Mouse (Mus musculus) hindbrain, embryonic 14.5 days (tissue): Measurements from ENCODE around the gene Ms4a10. TPM values are rescaled to one million over a fixed set of nuclear protein-coding genes. Genes with fewer than 3 reads are reported as not detected.

Experiments used
- ATAC-seq: fragments of 200-750 bp; cut with Nextera tagmentation; 2 replicates; pipeline ENCODE4 v1.8.0; 2017; ENCODE audit warnings: moderate number of reproducible peaks, mild to moderate bottlenecking, moderate TSS enrichment, moderate library complexity; ENCODE audit not compliant: low FRiP score
- DNase-seq: peaks from one replicate; pipeline ENCODE4 v3.0.0-alpha.2; 2015; ENCODE audit warnings: low spot score
- H3K27ac ChIP-seq: fragments of 300-500 bp; sonication (generic); 2 replicates; pipeline ENCODE4 v1.5.1; 2014; ENCODE audit warnings: mild to moderate bottlenecking, moderate library complexity
- H3K27me3 ChIP-seq: fragments of 300-500 bp; sonication (generic); 2 replicates; pipeline ENCODE4 v1.6.1; 2014; ENCODE audit warnings: mild to moderate bottlenecking, low read length, mixed read lengths; ENCODE audit not compliant: control insufficient read depth, insufficient read depth
- H3K36me3 ChIP-seq: fragments of 300-500 bp; sonication (generic); replicated peaks from 2 replicates; pipeline ENCODE4 v1.6.1; 2014; ENCODE audit not compliant: control insufficient read depth, insufficient read depth
- H3K4me1 ChIP-seq: fragments of 300-500 bp; sonication (generic); replicated peaks from 2 replicates; pipeline ENCODE4 v1.6.1; 2014; ENCODE audit warnings: antibody characterized with exemption, low read length, mixed read lengths; ENCODE audit not compliant: control insufficient read depth, insufficient read depth
- H3K4me2 ChIP-seq: fragments of 300-500 bp; sonication (generic); replicated peaks from 2 replicates; pipeline ENCODE4 v1.6.1; 2014; ENCODE audit warnings: mild to moderate bottlenecking, moderate library complexity
- H3K4me3 ChIP-seq: fragments of 300-500 bp; sonication (generic); replicated peaks from 2 replicates; pipeline ENCODE4 v1.5.1; 2014; ENCODE audit warnings: mild to moderate bottlenecking, low read length
- H3K9ac ChIP-seq: fragments of 300-500 bp; sonication (generic); 2 replicates; pipeline ENCODE4 v1.6.1; 2014
- H3K9me3 ChIP-seq: fragments of 300-500 bp; sonication (generic); 2 replicates; pipeline ENCODE4 v1.6.1; 2016; ENCODE audit warnings: low read length; ENCODE audit not compliant: control insufficient read depth
- WGBS: fragments of 180-500 bp; shearing (Covaris S2); extraction: QIAGEN DNeasy Blood & Tissue Kit; methylation state at CpG from one replicate; pipeline ENCODE4 v1.1.7; 2014; 5-methylcytosine and 5-hydroxymethylcytosine counted together
- polyA plus RNA-seq: library from polyadenylated mRNA; unstranded; fragments of >200 nt; fragmentation: Nextera tagmentation; extraction: Ambion mirVana; gene quantifications from 2 replicates; pipeline ENCODE4 v1.2.1, GENCODE M21; 2014

Ms4a10 gene
- polyA plus RNA-seq, 1 experiment from 2014 or later, result not detected

DNA sequence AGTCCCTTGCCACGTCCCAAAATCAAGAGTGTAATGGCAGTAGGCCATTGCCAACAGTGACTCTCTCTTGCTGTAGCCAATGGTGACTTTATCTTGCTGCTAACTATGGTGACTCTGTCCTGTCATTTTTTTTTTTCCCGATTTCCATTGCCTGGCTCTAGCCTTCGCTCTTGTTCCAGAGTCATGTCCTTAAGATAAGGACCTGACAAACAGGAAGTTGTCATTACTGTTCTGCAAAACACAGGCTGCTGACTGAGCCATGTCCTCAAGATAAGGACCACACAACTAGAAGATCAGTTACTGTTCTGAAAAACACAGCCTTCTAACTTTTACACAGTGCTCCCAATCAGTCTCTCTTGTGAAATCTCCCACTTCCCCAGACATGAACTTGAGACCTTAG is 4.0 kb downstream of the Ms4a10 start:
- H3K4me2 ChIP-seq, result no peak overlapping the region
- no peaks in the 10 kb centered on the region for H3K4me1 ChIP-seq
- no peak for DNase-seq
- H3K27ac ChIP-seq, result no peak overlapping the region
- WGBS, result 84% methylated on average over 3 of the region's 3 CpGs
- ATAC-seq, result no peak
- no peaks in the 10 kb centered on the region for H3K9me3 ChIP-seq
- no peaks in the 10 kb centered on the region for H3K27me3 ChIP-seq
- no peak overlapping the region for H3K9ac ChIP-seq
- H3K36me3 ChIP-seq, result no peaks in the 10 kb centered on the region
- H3K4me3 ChIP-seq, result no peak overlapping the region

GRCm38 (mm10) chr19:10968578-10968977 is 5.9 kb downstream of the Ms4a10 start:
- no peaks in the 10 kb centered on the region for H3K9me3 ChIP-seq
- no peak overlapping the region for H3K27ac ChIP-seq
- no peak for ATAC-seq
- WGBS, result 92% methylated on average over 7 of the region's 7 CpGs
- H3K4me3 ChIP-seq, result no peak overlapping the region
- no peak for DNase-seq
- no peaks in the 10 kb centered on the region for H3K4me1 ChIP-seq
- H3K4me2 ChIP-seq, result no peak overlapping the region
- H3K36me3 ChIP-seq, result no peaks in the 10 kb centered on the region
- H3K9ac ChIP-seq, result no peak overlapping the region
- H3K27me3 ChIP-seq, result no peaks in the 10 kb centered on the region

- Histone ChIP-seq H3K27ac (no peak overlapping the region), H3K9ac (no peak overlapping the region), H3K4me2 (no peak overlapping the region), H3K9me3 (no peaks in the 10 kb centered on the region), H3K4me1 (no peaks in the 10 kb centered on the region), H3K27me3 (no peaks in the 10 kb centered on the region), H3K36me3 (no peaks in the 10 kb centered on the region), H3K4me3 (no peak overlapping the region)
- WGBS, result 91% methylated on average over 7 of the region's 7 CpGs
- no peak for DNase-seq
- ATAC-seq, result no peak
Measured at GRCm38 (mm10) chr19:10965721-10966120, 8.7 kb downstream of the Ms4a10 start.

- ATAC-seq, result peak; percentile 9; the same call in 1 of the 2 replicates
- Histone ChIP-seq H3K27me3 (no peaks in the 10 kb centered on the region), H3K9ac (peak overlapping the region; percentile 26; the same call in 1 of the 2 replicates), H3K36me3 (no peaks in the 10 kb centered on the region), H3K4me2 (peak overlapping the region; percentile 28), H3K4me3 (no peak overlapping the region), H3K27ac (no peak overlapping the region), H3K4me1 (0 out of 2 replicates have a peak, but pooled peaks cover 2% of the 10 kb centered on the region), H3K9me3 (no peaks in the 10 kb centered on the region)
- WGBS, result 36% methylated on average over 12 of the region's 12 CpGs
- DNase-seq, result no peak
Measured at GRCm38 (mm10) chr19:10959978-10960346, 14.5 kb downstream of the Ms4a10 start.

GRCm38 (mm10) chr19:10959085-10959977 is 15.1 kb downstream of the Ms4a10 start:
- no peak overlapping the region for H3K4me3 ChIP-seq
- peak overlapping the region; percentile 26; the same call in 1 of the 2 replicates for H3K9ac ChIP-seq
- no peaks in the 10 kb centered on the region for H3K9me3 ChIP-seq
- 0 out of 2 replicates have a peak, but pooled peaks cover 2% of the 10 kb centered on the region for H3K4me1 ChIP-seq
- peak; percentile 79; the same call in 1 of the 2 replicates for ATAC-seq
- no peaks in the 10 kb centered on the region for H3K36me3 ChIP-seq
- no peaks in the 10 kb centered on the region for H3K27me3 ChIP-seq
- H3K27ac ChIP-seq, result no peak overlapping the region
- DNase-seq, result peak; percentile 90
- H3K4me2 ChIP-seq, result peak overlapping the region; percentile 28
- 35% methylated on average over 11 of the region's 11 CpGs for WGBS

DNA sequence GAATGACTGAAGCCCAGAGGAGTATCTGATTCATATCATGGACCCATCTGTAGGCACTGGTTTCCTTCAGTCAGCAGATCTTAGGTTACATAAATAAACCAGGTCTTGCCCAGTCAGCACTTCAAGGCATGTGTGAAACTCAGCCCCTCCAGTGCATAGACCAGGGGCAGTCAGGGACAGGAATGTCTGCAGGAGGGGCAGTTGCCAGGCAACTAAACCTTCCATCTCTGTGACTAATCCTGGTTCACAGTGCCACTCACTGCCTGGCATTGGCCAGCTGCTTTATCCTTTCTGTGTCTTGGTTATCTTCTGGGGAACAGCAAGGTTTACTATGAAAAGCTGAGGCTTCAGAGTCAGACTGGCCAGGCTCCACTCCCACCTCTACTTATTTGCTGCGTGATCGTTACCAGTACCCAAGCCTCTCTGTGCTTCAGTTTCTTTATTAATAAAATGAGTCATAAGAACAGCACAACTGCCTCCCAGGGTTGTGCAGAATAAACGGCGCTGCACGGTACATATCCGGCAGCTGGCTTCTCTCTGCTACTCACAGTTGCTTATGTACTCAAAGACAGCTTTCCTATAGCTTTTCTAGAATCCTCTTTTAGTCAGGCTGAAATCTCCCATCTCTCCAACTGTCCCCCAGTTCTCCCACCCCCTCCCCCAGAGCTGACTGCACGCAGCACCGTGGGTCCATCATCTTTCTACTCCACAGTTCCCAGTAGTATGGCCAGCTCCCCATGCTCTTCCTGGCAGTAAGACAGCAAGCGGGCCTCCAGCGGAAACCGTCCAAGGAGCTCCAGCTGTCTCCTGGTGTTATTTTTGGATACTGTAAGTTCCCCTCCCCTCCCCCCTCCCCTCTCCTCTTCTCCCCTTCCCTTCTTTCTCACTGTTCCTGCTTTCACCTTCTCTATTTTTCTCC is 22.2 kb downstream of the Ms4a10 start:
- Histone ChIP-seq H3K27me3 (no peaks in the 10 kb centered on the region), H3K9me3 (no peaks in the 10 kb centered on the region), H3K4me1 (peaks cover 19% of the 10 kb centered on the region), H3K4me3 (no peak overlapping the region), H3K9ac (no peak overlapping the region), H3K4me2 (no peak overlapping the region), H3K27ac (peak overlapping the region; percentile 51; the same call in 1 of the 2 replicates), H3K36me3 (no peaks in the 10 kb centered on the region)
- 64% methylated on average over 11 of the region's 11 CpGs for WGBS
- no peak for DNase-seq
- no peak for ATAC-seq

DNA sequence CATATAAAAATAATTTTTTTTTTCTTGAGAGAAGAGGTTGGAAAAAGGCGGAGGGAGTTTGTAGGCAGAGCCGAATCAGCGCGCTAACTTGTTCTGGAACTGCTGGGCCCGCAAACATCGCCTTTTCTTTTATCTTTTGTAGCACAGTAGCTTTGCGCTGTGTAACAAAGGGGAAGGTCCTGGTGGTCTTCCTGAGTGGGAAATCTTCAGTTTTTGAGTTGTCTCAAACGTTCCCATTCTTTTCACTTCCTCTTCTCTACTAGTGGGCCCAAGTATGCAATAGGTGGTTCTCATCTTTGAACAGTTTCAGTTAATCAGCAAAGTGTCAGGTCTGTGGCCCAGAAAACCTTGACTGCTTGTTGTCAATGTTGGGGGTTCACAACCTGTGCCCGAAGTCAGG is 24.9 kb downstream of the Ms4a10 start:
- peak overlapping the region; percentile 40; the same call in 1 of the 2 replicates for H3K27ac ChIP-seq
- ATAC-seq, result no peak; the same call in 1 of the 2 replicates
- WGBS, result 28% methylated on average over 9 of the region's 9 CpGs
- H3K36me3 ChIP-seq, result peaks cover 9% of the 10 kb centered on the region
- no peaks in the 10 kb centered on the region for H3K9me3 ChIP-seq
- peak overlapping the region; percentile 32; the same call in 1 of the 2 replicates for H3K9ac ChIP-seq
- H3K27me3 ChIP-seq, result no peaks in the 10 kb centered on the region
- DNase-seq, result no peak
- peak overlapping the region; percentile 100 for H3K4me2 ChIP-seq
- H3K4me3 ChIP-seq, result peak overlapping the region; percentile 64
- H3K4me1 ChIP-seq, result peaks cover 26% of the 10 kb centered on the region

GRCm38 (mm10) chr19:10949112-10949511 is 25.4 kb downstream of the Ms4a10 start, which contains the start of gene Ccdc86:
Gene Ccdc86 (minus strand): TSS chr19:10949266.
- Histone ChIP-seq H3K36me3 (peaks cover 14% of the 10 kb centered on the region), H3K9ac (peak within 1 kb of the TSS; percentile 77), H3K4me2 (peak within 1 kb of the TSS; percentile 100), H3K27ac (peak within 1 kb of the TSS; percentile 40; the same call in 1 of the 2 replicates), H3K4me3 (peak within 1 kb of the TSS; percentile 64), H3K9me3 (no peaks in the 10 kb centered on the region), H3K4me1 (peaks cover 26% of the 10 kb centered on the region), H3K27me3 (no peaks in the 10 kb centered on the region)
- DNase-seq, result peak; percentile 100
- under 1% methylated on average over 30 of the region's 30 CpGs for WGBS
- peak; percentile 97 for ATAC-seq

DNA sequence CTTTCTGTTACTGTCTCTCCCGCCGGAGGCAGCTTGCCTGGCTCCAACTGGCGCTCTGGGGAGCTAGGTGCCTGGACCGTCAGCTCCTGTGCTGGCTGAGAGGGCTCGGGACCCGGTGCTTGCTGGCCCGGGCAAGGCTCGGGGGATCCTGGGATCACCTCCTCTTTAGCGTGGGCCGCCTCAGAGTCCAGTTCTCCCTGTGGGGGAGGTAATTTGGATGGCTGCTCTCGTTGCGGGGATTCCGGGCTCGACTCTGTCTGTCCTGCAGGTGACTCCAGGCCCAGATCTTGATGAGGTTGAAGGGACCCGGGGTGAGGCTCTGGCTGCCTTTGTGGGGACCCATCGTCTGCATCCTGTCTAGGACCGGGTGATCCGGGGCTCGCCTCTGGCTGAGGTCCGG is 26.1 kb downstream of the Ms4a10 start:
- no peak for ATAC-seq
- peak overlapping the region; percentile 64 for H3K4me3 ChIP-seq
- H3K27me3 ChIP-seq, result no peaks in the 10 kb centered on the region
- H3K4me1 ChIP-seq, result peaks cover 26% of the 10 kb centered on the region
- peaks cover 20% of the 10 kb centered on the region for H3K36me3 ChIP-seq
- no peak for DNase-seq
- H3K9me3 ChIP-seq, result no peaks in the 10 kb centered on the region
- H3K4me2 ChIP-seq, result peak overlapping the region; percentile 100
- WGBS, result under 1% methylated on average over 20 of the region's 20 CpGs
- H3K9ac ChIP-seq, result peak overlapping the region; percentile 77
- no peak overlapping the region for H3K27ac ChIP-seq
